Mouse (Mus musculus): Measurements from ENCODE around the gene Ermap. TPM values are rescaled to one million over a fixed set of nuclear protein-coding genes. Genes with fewer than 3 reads are reported as not detected.
A peak's percentile ranks its signal among the peaks of the same experiment; 100 is the strongest.

Ermap gene
- polyA plus RNA-seq, 1 experiment from 2014 or later = 2.2 TPM

- Histone ChIP-seq H3K27me3 (replicated peaks; ENCODE audit: control insufficient read depth, insufficient read depth, low read length) (no peaks in the 10 kb centered on the region), H3K36me3 (ENCODE audit: control insufficient read depth, insufficient read depth, low read length) (no peaks in the 10 kb centered on the region), H3K9ac (ENCODE audit: low read depth, low read length) (no peak overlapping the region), H3K27ac (replicated peaks; ENCODE audit: low read depth, low read length) (no peak overlapping the region), H3K4me2 (ENCODE audit: low read depth, low read length) (no peak overlapping the region), H3K9me3 (ENCODE audit: control insufficient read depth, low read length) (no peaks in the 10 kb centered on the region), H3K4me1 (ENCODE audit: control insufficient read depth, insufficient read depth, low read length) (no peaks in the 10 kb centered on the region), H3K4me3 (ENCODE audit: low read depth, low read length) (no peak overlapping the region)
- no peak for ATAC-seq (ENCODE audit: low read depth)
- no peak for DNase-seq (ENCODE audit: low spot score)
- 60% methylated on average over 18 of the region's 18 CpGs for WGBS
These were observed 11.5 kb downstream of the Ermap start for GRCm38 (mm10) chr4:119178331-119178730.

GRCm38 (mm10) chr4:119177702-119178101, 12.1 kb downstream of the Ermap start:
- Histone ChIP-seq H3K27ac (replicated peaks; ENCODE audit: low read depth, low read length) (no peak overlapping the region), H3K27me3 (replicated peaks; ENCODE audit: control insufficient read depth, insufficient read depth, low read length) (no peaks in the 10 kb centered on the region), H3K9me3 (ENCODE audit: control insufficient read depth, low read length) (no peaks in the 10 kb centered on the region), H3K36me3 (ENCODE audit: control insufficient read depth, insufficient read depth, low read length) (no peaks in the 10 kb centered on the region), H3K4me2 (ENCODE audit: low read depth, low read length) (no peak overlapping the region), H3K4me3 (ENCODE audit: low read depth, low read length) (no peak overlapping the region), H3K9ac (ENCODE audit: low read depth, low read length) (no peak overlapping the region), H3K4me1 (ENCODE audit: control insufficient read depth, insufficient read depth, low read length) (0 out of 2 replicates have a peak, but pooled peaks cover 4% of the 10 kb centered on the region)
- 69% methylated on average over 5 of the region's 5 CpGs for WGBS
- DNase-seq (ENCODE audit: low spot score) (no peak), ATAC-seq (ENCODE audit: low read depth) (no peak)

GRCm38 (mm10) chr4:119173851-119174453, 15.9 kb downstream of the Ermap start, which contains the start of gene Zfp691:
Zfp691 (minus strand) TSS chr4:119174195.
- H3K36me3 ChIP-seq (ENCODE audit: control insufficient read depth, insufficient read depth, low read length) = peaks cover 17% of the 10 kb centered on the region
- H3K9ac ChIP-seq (ENCODE audit: low read depth, low read length) = peak within 1 kb of the TSS; percentile 85
- DNase-seq (ENCODE audit: low spot score) = peak; percentile 99
- 0 out of 2 replicates have a peak, but pooled peaks cover 4% of the 10 kb centered on the region for H3K4me1 ChIP-seq (ENCODE audit: control insufficient read depth, insufficient read depth, low read length)
- no peaks in the 10 kb centered on the region for H3K9me3 ChIP-seq (ENCODE audit: control insufficient read depth, low read length)
- ATAC-seq (ENCODE audit: low read depth) = peak; percentile 100
- H3K4me3 ChIP-seq (ENCODE audit: low read depth, low read length) = peak within 1 kb of the TSS; percentile 80
- peak within 1 kb of the TSS; percentile 80 for H3K4me2 ChIP-seq (ENCODE audit: low read depth, low read length)
- 0 out of 2 replicates have a peak within 1 kb of the TSS, but pooled peaks have one; percentile 23 for H3K27ac ChIP-seq (replicated peaks; ENCODE audit: low read depth, low read length)
- no peaks in the 10 kb centered on the region for H3K27me3 ChIP-seq (replicated peaks; ENCODE audit: control insufficient read depth, insufficient read depth, low read length)
- WGBS = under 1% methylated on average over 34 of the region's 40 CpGs

- Histone ChIP-seq H3K27ac (replicated peaks; ENCODE audit: low read depth, low read length) (0 out of 2 replicates have a peak overlapping the region, but pooled peaks have one; percentile 23), H3K4me3 (ENCODE audit: low read depth, low read length) (peak overlapping the region; percentile 80), H3K27me3 (replicated peaks; ENCODE audit: control insufficient read depth, insufficient read depth, low read length) (no peaks in the 10 kb centered on the region), H3K9ac (ENCODE audit: low read depth, low read length) (peak overlapping the region; percentile 85), H3K4me2 (ENCODE audit: low read depth, low read length) (peak overlapping the region; percentile 80), H3K36me3 (ENCODE audit: control insufficient read depth, insufficient read depth, low read length) (peaks cover 23% of the 10 kb centered on the region), H3K9me3 (ENCODE audit: control insufficient read depth, low read length) (no peaks in the 10 kb centered on the region), H3K4me1 (ENCODE audit: control insufficient read depth, insufficient read depth, low read length) (0 out of 2 replicates have a peak, but pooled peaks cover 4% of the 10 kb centered on the region)
- WGBS = 36% methylated on average over 18 of the region's 18 CpGs
- no peak for DNase-seq (ENCODE audit: low spot score)
- no peak for ATAC-seq (ENCODE audit: low read depth)
These were observed 16.7 kb downstream of the Ermap start for GRCm38 (mm10) chr4:119172919-119173650.

- Histone ChIP-seq H3K4me3 (ENCODE audit: low read depth, low read length) (no peak overlapping the region), H3K9ac (ENCODE audit: low read depth, low read length) (no peak overlapping the region), H3K9me3 (ENCODE audit: control insufficient read depth, low read length) (no peaks in the 10 kb centered on the region), H3K27ac (replicated peaks; ENCODE audit: low read depth, low read length) (no peak overlapping the region), H3K4me2 (ENCODE audit: low read depth, low read length) (no peak overlapping the region), H3K4me1 (ENCODE audit: control insufficient read depth, insufficient read depth, low read length) (no peaks in the 10 kb centered on the region), H3K36me3 (ENCODE audit: control insufficient read depth, insufficient read depth, low read length) (peaks cover 23% of the 10 kb centered on the region), H3K27me3 (replicated peaks; ENCODE audit: control insufficient read depth, insufficient read depth, low read length) (no peaks in the 10 kb centered on the region)
- 6% methylated on average over 4 of the region's 4 CpGs for WGBS
- DNase-seq (ENCODE audit: low spot score) (peak; percentile 87), ATAC-seq (ENCODE audit: low read depth) (no peak)
These were observed 22.1 kb downstream of the Ermap start for GRCm38 (mm10) chr4:119167663-119168062.

- Histone ChIP-seq H3K9me3 (ENCODE audit: control insufficient read depth, low read length) (no peaks in the 10 kb centered on the region), H3K27me3 (replicated peaks; ENCODE audit: control insufficient read depth, insufficient read depth, low read length) (no peaks in the 10 kb centered on the region), H3K4me1 (ENCODE audit: control insufficient read depth, insufficient read depth, low read length) (no peaks in the 10 kb centered on the region), H3K36me3 (ENCODE audit: control insufficient read depth, insufficient read depth, low read length) (peaks cover 23% of the 10 kb centered on the region), H3K9ac (ENCODE audit: low read depth, low read length) (no peak overlapping the region), H3K27ac (replicated peaks; ENCODE audit: low read depth, low read length) (no peak overlapping the region), H3K4me2 (ENCODE audit: low read depth, low read length) (no peak overlapping the region), H3K4me3 (ENCODE audit: low read depth, low read length) (no peak overlapping the region)
- DNase-seq (ENCODE audit: low spot score) (no peak), ATAC-seq (ENCODE audit: low read depth) (no peak)
- WGBS = 84% methylated on average over 4 of the region's 4 CpGs
These were observed 22.7 kb downstream of the Ermap start for GRCm38 (mm10) chr4:119167068-119167467.

- Histone ChIP-seq H3K27ac (replicated peaks; ENCODE audit: low read depth, low read length) (no peak overlapping the region), H3K27me3 (replicated peaks; ENCODE audit: control insufficient read depth, insufficient read depth, low read length) (no peaks in the 10 kb centered on the region), H3K36me3 (ENCODE audit: control insufficient read depth, insufficient read depth, low read length) (peaks cover 23% of the 10 kb centered on the region), H3K4me3 (ENCODE audit: low read depth, low read length) (no peak overlapping the region), H3K4me1 (ENCODE audit: control insufficient read depth, insufficient read depth, low read length) (no peaks in the 10 kb centered on the region), H3K4me2 (ENCODE audit: low read depth, low read length) (no peak overlapping the region), H3K9me3 (ENCODE audit: control insufficient read depth, low read length) (no peaks in the 10 kb centered on the region), H3K9ac (ENCODE audit: low read depth, low read length) (no peak overlapping the region)
- DNase-seq (ENCODE audit: low spot score) (no peak), ATAC-seq (ENCODE audit: low read depth) (no peak)
- 81% methylated on average over 7 of the region's 7 CpGs for WGBS
These were observed 23.9 kb downstream of the Ermap start for GRCm38 (mm10) chr4:119165916-119166315.

GRCm38 (mm10) chr4:119162990-119163389, 26.8 kb downstream of the Ermap start:
- H3K36me3 ChIP-seq (ENCODE audit: control insufficient read depth, insufficient read depth, low read length) = no peaks in the 10 kb centered on the region
- DNase-seq (ENCODE audit: low spot score) = no peak
- no peaks in the 10 kb centered on the region for H3K4me1 ChIP-seq (ENCODE audit: control insufficient read depth, insufficient read depth, low read length)
- no peak overlapping the region for H3K4me2 ChIP-seq (ENCODE audit: low read depth, low read length)
- H3K9ac ChIP-seq (ENCODE audit: low read depth, low read length) = no peak overlapping the region
- ATAC-seq (ENCODE audit: low read depth) = no peak
- H3K27me3 ChIP-seq (replicated peaks; ENCODE audit: control insufficient read depth, insufficient read depth, low read length) = no peaks in the 10 kb centered on the region
- no peak overlapping the region for H3K27ac ChIP-seq (replicated peaks; ENCODE audit: low read depth, low read length)
- no peak overlapping the region for H3K4me3 ChIP-seq (ENCODE audit: low read depth, low read length)
- 73% methylated on average over 3 of the region's 4 CpGs for WGBS
- H3K9me3 ChIP-seq (ENCODE audit: control insufficient read depth, low read length) = no peaks in the 10 kb centered on the region

Measured in embryonic facial prominence, embryonic 14.5 days (tissue).